Mouse (Mus musculus) right cerebral cortex, adult 2 months (tissue): ENCODE measurements around the gene I0C0044D17Rik.

ENCODE experiments used
- DNase-seq, 2 experiments: peaks; one replicate each; pipeline ENCODE4 v3.0.0; 2021 to 2022; ENCODE audit warnings: low spot score in 2 of 2

The I0C0044D17Rik gene

GRCm38 (mm10) chr4:98831726-98832125, 8.1 kb upstream of the I0C0044D17Rik start:
- DNase-seq = no peak

GRCm38 (mm10) chr4:98826701-98827100, 3.1 kb upstream of the I0C0044D17Rik start:
- DNase-seq = no peak

GRCm38 (mm10) chr4:98823047-98823446, 593 bp downstream of the I0C0044D17Rik start:
- DNase-seq = no peak

GRCm38 (mm10) chr4:98822478-98822877, 1.2 kb downstream of the I0C0044D17Rik start:
- no peak for DNase-seq

GRCm38 (mm10) chr4:98819216-98819755, 4.4 kb downstream of the I0C0044D17Rik start:
- DNase-seq = no peak

- DNase-seq = peak; percentile 6 to 16
Measured at GRCm38 (mm10) chr4:98817184-98817911, 6.3 kb downstream of the I0C0044D17Rik start, which contains the start of gene Kank4. Kank4 (minus strand) TSS chr4:98817537.

GRCm38 (mm10) chr4:98816807-98817183, 6.8 kb downstream of the I0C0044D17Rik start:
- no peak for DNase-seq

- DNase-seq = no peak
Measured at GRCm38 (mm10) chr4:98806306-98806705, 17.3 kb downstream of the I0C0044D17Rik start.

- no peak for DNase-seq
Measured at GRCm38 (mm10) chr4:98805291-98806048, 18.2 kb downstream of the I0C0044D17Rik start.

- DNase-seq = no peak
Measured at GRCm38 (mm10) chr4:98804476-98805134, 19.0 kb downstream of the I0C0044D17Rik start.

GRCm38 (mm10) chr4:98801775-98802174, 21.9 kb downstream of the I0C0044D17Rik start:
- DNase-seq = no peak

GRCm38 (mm10) chr4:98800824-98801223, 22.8 kb downstream of the I0C0044D17Rik start:
- no peak for DNase-seq

- DNase-seq = peak; percentile 12 to 15
Measured at GRCm38 (mm10) chr4:98796591-98797341, 26.9 kb downstream of the I0C0044D17Rik start.

- DNase-seq = no peak
Measured at GRCm38 (mm10) chr4:98795241-98795640, 28.4 kb downstream of the I0C0044D17Rik start.

- DNase-seq = no peak
Measured at GRCm38 (mm10) chr4:98793486-98793885, 30.2 kb downstream of the I0C0044D17Rik start.

GRCm38 (mm10) chr4:98790721-98791120, 32.9 kb downstream of the I0C0044D17Rik start:
- no peak for DNase-seq

GRCm38 (mm10) chr4:98789861-98790311, 33.8 kb downstream of the I0C0044D17Rik start:
- DNase-seq = no peak

GRCm38 (mm10) chr4:98789133-98789765, 34.4 kb downstream of the I0C0044D17Rik start:
- DNase-seq = no peak

- no peak for DNase-seq
Measured at GRCm38 (mm10) chr4:98786281-98786680, 37.4 kb downstream of the I0C0044D17Rik start.

- no peak for DNase-seq
Measured at GRCm38 (mm10) chr4:98785851-98786250, 37.8 kb downstream of the I0C0044D17Rik start.

- DNase-seq = no peak
Measured at GRCm38 (mm10) chr4:98778219-98778618, 45.4 kb downstream of the I0C0044D17Rik start.
